Mouse (Mus musculus): Measurements from ENCODE around the gene Dpagt1. TPM values are rescaled to one million over a fixed set of nuclear protein-coding genes. Genes with fewer than 3 reads are reported as not detected.
A peak's percentile ranks its signal among the peaks of the same experiment; 100 is the strongest.
"Not testable (repeated sequence)": the region's sequence is repeated elsewhere in the genome, so short reads cannot be mapped to it uniquely, and the experiment has no call there.

Dpagt1 gene
- polyA plus RNA-seq, 1 experiment: 47.9 TPM

DNA sequence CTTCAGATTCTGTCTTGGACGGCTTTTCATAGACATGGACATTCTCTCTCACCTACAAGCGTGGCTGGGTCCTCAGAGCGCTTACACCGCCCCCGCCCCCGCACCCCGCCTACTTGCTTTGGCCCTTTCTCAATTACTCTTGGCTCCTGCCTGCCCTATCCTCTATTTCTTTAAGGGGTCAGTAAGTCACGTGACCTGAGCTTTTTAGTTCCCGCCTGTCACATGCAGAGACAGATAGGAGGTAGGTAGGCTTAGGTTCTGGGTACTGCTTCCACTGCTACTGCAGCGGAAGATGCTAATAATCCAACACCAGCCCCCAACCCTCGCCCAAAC lies 36.9 kb upstream of the Dpagt1 start:
- DNase-seq: no peak
- Histone ChIP-seq H3K4me3 (ENCODE audit: control insufficient read depth, insufficient read depth, low read length) (no peak overlapping the region), H3K36me3 (ENCODE audit: control insufficient read depth, insufficient read depth, low read length) (peaks cover 16% of the 10 kb centered on the region), H3K4me1 (replicated peaks; ENCODE audit: control insufficient read depth, insufficient read depth, low read length) (peaks cover 15% of the 10 kb centered on the region), H3K27me3 (ENCODE audit: control insufficient read depth, insufficient read depth, low read length) (peaks cover 20% of the 10 kb centered on the region), H3K27ac (ENCODE audit: control insufficient read depth, insufficient read depth, low read length) (no peak overlapping the region)
- no peak for TF ChIP-seq CTCF (IDR thresholded peaks at IDR 0.05; ENCODE audit: borderline replicate concordance, control insufficient read depth, extremely low read depth, insufficient read depth, low read length, poor library complexity)
- TF ChIP-seq POLR2A (IDR thresholded peaks at IDR 0.05; ENCODE audit: control insufficient read depth, extremely low read depth, insufficient read depth, low read length, poor library complexity): no peak
- WGBS: 60% methylated on average over 11 of the region's 11 CpGs

DNA sequence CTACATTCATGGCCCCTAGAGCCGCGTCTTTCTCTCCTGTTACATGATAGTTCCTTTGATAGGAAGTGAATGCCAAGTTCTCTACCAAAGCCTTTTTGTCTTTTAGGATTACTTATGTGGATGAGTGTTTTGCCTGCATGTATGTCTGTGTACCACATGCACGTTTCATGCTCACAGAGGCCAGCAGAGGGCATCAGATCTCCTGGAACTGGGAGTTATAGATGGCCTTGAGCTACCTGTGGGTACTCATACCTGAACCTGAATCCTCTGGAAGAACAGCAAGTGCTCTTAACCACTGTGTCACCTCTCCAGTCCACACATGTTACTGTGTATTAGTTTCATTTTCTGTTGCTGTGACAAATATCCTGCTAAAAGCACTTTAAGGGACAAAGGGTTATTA lies 33.3 kb upstream of the Dpagt1 start:
- WGBS: 81% methylated on average over 3 of the region's 3 CpGs
- peak; percentile 73 for DNase-seq
- H3K36me3 ChIP-seq (ENCODE audit: control insufficient read depth, insufficient read depth, low read length): peaks cover 43% of the 10 kb centered on the region

GRCm38 (mm10) chr9:44300001-44300400 lies 25.8 kb upstream of the Dpagt1 start:
- DNase-seq; H3K4me3 ChIP-seq (ENCODE audit: control insufficient read depth, insufficient read depth, low read length); H3K4me1 ChIP-seq (replicated peaks; ENCODE audit: control insufficient read depth, insufficient read depth, low read length); H3K27me3 ChIP-seq (ENCODE audit: control insufficient read depth, insufficient read depth, low read length); H3K27ac ChIP-seq (ENCODE audit: control insufficient read depth, insufficient read depth, low read length): not testable (repeated sequence)
- WGBS: 97% methylated on average over 3 of the region's 3 CpGs
- H3K36me3 ChIP-seq (ENCODE audit: control insufficient read depth, insufficient read depth, low read length): peaks cover 67% of the 10 kb centered on the region

More for the DNA sequence above, 33.3 kb upstream of the Dpagt1 start:
- no peak for TF ChIP-seq POLR2A (IDR thresholded peaks at IDR 0.05; ENCODE audit: control insufficient read depth, extremely low read depth, insufficient read depth, low read length, poor library complexity)
- no peak for TF ChIP-seq CTCF (IDR thresholded peaks at IDR 0.05; ENCODE audit: borderline replicate concordance, control insufficient read depth, extremely low read depth, insufficient read depth, low read length, poor library complexity)
- peaks cover 9% of the 10 kb centered on the region for H3K4me1 ChIP-seq (replicated peaks; ENCODE audit: control insufficient read depth, insufficient read depth, low read length)
- H3K27ac ChIP-seq (ENCODE audit: control insufficient read depth, insufficient read depth, low read length): no peak overlapping the region
- H3K4me3 ChIP-seq (ENCODE audit: control insufficient read depth, insufficient read depth, low read length): no peak overlapping the region
- H3K27me3 ChIP-seq (ENCODE audit: control insufficient read depth, insufficient read depth, low read length): peaks cover 9% of the 10 kb centered on the region

- Histone ChIP-seq H3K27me3 (ENCODE audit: control insufficient read depth, insufficient read depth, low read length) (no peaks in the 10 kb centered on the region), H3K36me3 (ENCODE audit: control insufficient read depth, insufficient read depth, low read length) (peaks cover 16% of the 10 kb centered on the region), H3K4me1 (replicated peaks; ENCODE audit: control insufficient read depth, insufficient read depth, low read length) (peaks cover 17% of the 10 kb centered on the region), H3K4me3 (ENCODE audit: control insufficient read depth, insufficient read depth, low read length) (peak within 1 kb of the TSS; percentile 71), H3K27ac (ENCODE audit: control insufficient read depth, insufficient read depth, low read length) (peak within 1 kb of the TSS; percentile 70)
- DNase-seq: peak; percentile 96
- WGBS: under 1% methylated on average over 54 of the region's 54 CpGs
- TF ChIP-seq POLR2A (IDR thresholded peaks at IDR 0.05; ENCODE audit: control insufficient read depth, extremely low read depth, insufficient read depth, low read length, poor library complexity) (peak; percentile 75), CTCF (IDR thresholded peaks at IDR 0.05; ENCODE audit: borderline replicate concordance, control insufficient read depth, extremely low read depth, insufficient read depth, low read length, poor library complexity) (peak; percentile 69; the same call in 1 of the 2 replicates)
These were observed 20.2 kb upstream of the Dpagt1 start, which contains the start of gene Hinfp for GRCm38 (mm10) chr9:44305466-44306079. TSS of gene Hinfp (minus strand) at chr9:44305671.

GRCm38 (mm10) chr9:44306532-44306931 lies 19.3 kb upstream of the Dpagt1 start:
- peaks cover 17% of the 10 kb centered on the region for H3K4me1 ChIP-seq (replicated peaks; ENCODE audit: control insufficient read depth, insufficient read depth, low read length)
- H3K27ac ChIP-seq (ENCODE audit: control insufficient read depth, insufficient read depth, low read length): peak overlapping the region; percentile 93
- H3K27me3 ChIP-seq (ENCODE audit: control insufficient read depth, insufficient read depth, low read length): no peaks in the 10 kb centered on the region
- DNase-seq: no peak
- H3K36me3 ChIP-seq (ENCODE audit: control insufficient read depth, insufficient read depth, low read length): peaks cover 16% of the 10 kb centered on the region
- TF ChIP-seq CTCF (IDR thresholded peaks at IDR 0.05; ENCODE audit: borderline replicate concordance, control insufficient read depth, extremely low read depth, insufficient read depth, low read length, poor library complexity) (no peak), POLR2A (IDR thresholded peaks at IDR 0.05; ENCODE audit: control insufficient read depth, extremely low read depth, insufficient read depth, low read length, poor library complexity) (no peak)
- 91% methylated on average over 6 of the region's 6 CpGs for WGBS
- H3K4me3 ChIP-seq (ENCODE audit: control insufficient read depth, insufficient read depth, low read length): no peak overlapping the region

- Histone ChIP-seq H3K27ac (ENCODE audit: control insufficient read depth, insufficient read depth, low read length) (peak overlapping the region; percentile 93), H3K27me3 (ENCODE audit: control insufficient read depth, insufficient read depth, low read length) (no peaks in the 10 kb centered on the region), H3K4me1 (replicated peaks; ENCODE audit: control insufficient read depth, insufficient read depth, low read length) (peaks cover 17% of the 10 kb centered on the region), H3K4me3 (ENCODE audit: control insufficient read depth, insufficient read depth, low read length) (no peak overlapping the region), H3K36me3 (ENCODE audit: control insufficient read depth, insufficient read depth, low read length) (peaks cover 13% of the 10 kb centered on the region)
- peak; percentile 41 for DNase-seq
- 76% methylated on average over 2 of the region's 2 CpGs for WGBS
- TF ChIP-seq POLR2A (IDR thresholded peaks at IDR 0.05; ENCODE audit: control insufficient read depth, extremely low read depth, insufficient read depth, low read length, poor library complexity) (no peak), CTCF (IDR thresholded peaks at IDR 0.05; ENCODE audit: borderline replicate concordance, control insufficient read depth, extremely low read depth, insufficient read depth, low read length, poor library complexity) (no peak)
These were observed 18.6 kb upstream of the Dpagt1 start for GRCm38 (mm10) chr9:44307248-44307647.

GRCm38 (mm10) chr9:44309756-44310155 lies 16.1 kb upstream of the Dpagt1 start:
- no peak overlapping the region for H3K27ac ChIP-seq (ENCODE audit: control insufficient read depth, insufficient read depth, low read length)
- TF ChIP-seq POLR2A (IDR thresholded peaks at IDR 0.05; ENCODE audit: control insufficient read depth, extremely low read depth, insufficient read depth, low read length, poor library complexity) (no peak), CTCF (IDR thresholded peaks at IDR 0.05; ENCODE audit: borderline replicate concordance, control insufficient read depth, extremely low read depth, insufficient read depth, low read length, poor library complexity) (no peak)
- WGBS: 93% methylated on average over 3 of the region's 3 CpGs
- no peak overlapping the region for H3K4me3 ChIP-seq (ENCODE audit: control insufficient read depth, insufficient read depth, low read length)
- H3K4me1 ChIP-seq (replicated peaks; ENCODE audit: control insufficient read depth, insufficient read depth, low read length): peaks cover 15% of the 10 kb centered on the region
- no peaks in the 10 kb centered on the region for H3K27me3 ChIP-seq (ENCODE audit: control insufficient read depth, insufficient read depth, low read length)
- no peak for DNase-seq
- peaks cover 32% of the 10 kb centered on the region for H3K36me3 ChIP-seq (ENCODE audit: control insufficient read depth, insufficient read depth, low read length)
